Mouse (Mus musculus) liver, embryonic 14.5 days (tissue): ENCODE measurements around the gene Med15.
A peak's percentile ranks its signal among the peaks of the same experiment; 100 is the strongest.

Source experiments
- CTCF ChIP-seq: IDR thresholded peaks from 2 replicates; pipeline ENCODE4 v1.5.1; 2016; ENCODE audit warnings: antibody characterized with exemption, low read depth, control low read depth
- EP300 ChIP-seq: IDR thresholded peaks from 2 replicates; pipeline ENCODE4 v1.6.1; 2016; ENCODE audit warnings: antibody characterized with exemption, low read depth

DNA sequence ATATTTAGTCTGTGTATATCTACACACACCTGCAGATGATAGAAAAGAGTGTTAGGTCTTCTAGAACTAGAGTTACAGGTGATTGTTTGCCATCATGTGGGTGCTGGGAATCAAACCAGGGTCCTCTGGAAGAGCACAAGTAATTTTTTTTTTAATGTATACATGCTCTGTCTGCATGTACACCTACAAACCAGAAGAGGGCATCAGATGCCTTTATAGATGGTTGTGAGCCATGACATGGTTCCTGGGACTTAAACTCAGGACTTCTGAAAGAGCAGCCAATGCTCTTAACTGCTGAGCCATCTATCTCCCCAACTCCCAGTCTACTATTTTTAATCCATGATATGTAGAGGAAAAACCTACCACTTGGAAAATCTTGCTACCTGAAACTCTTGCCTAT lies 2.7 kb downstream of the Med15 start:
- no peak for TF ChIP-seq EP300
- peak; percentile 38; the same call in 1 of the 2 replicates for TF ChIP-seq CTCF
